Mouse (Mus musculus): ENCODE data around the gene Ankrd2. TPM values are rescaled to one million over a fixed set of nuclear protein-coding genes. Genes with fewer than 3 reads are reported as not detected.
A peak's percentile ranks its signal among the peaks of the same experiment; 100 is the strongest.

Gene Ankrd2
- polyA plus RNA-seq, 1 experiment from 2014 or later = 0.51 TPM

GRCm38 (mm10) chr19:42090637-42091141 lies 54.9 kb downstream of the Ankrd2 start:
- H3K4me1 ChIP-seq (replicated peaks; ENCODE audit: control insufficient read depth, insufficient read depth, low read length) = peaks cover 27% of the 10 kb centered on the region
- H3K27me3 ChIP-seq (replicated peaks; ENCODE audit: control insufficient read depth, insufficient read depth, low read length) = no peaks in the 10 kb centered on the region
- H3K4me2 ChIP-seq (ENCODE audit: low read length) = peak overlapping the region; percentile 84
- H3K36me3 ChIP-seq (ENCODE audit: control insufficient read depth, insufficient read depth) = peaks cover 2% of the 10 kb centered on the region; the same call in 1 of the 2 replicates
- H3K9ac ChIP-seq (replicated peaks; ENCODE audit: low read depth, low read length) = peak overlapping the region; percentile 81
- no peaks in the 10 kb centered on the region for H3K9me3 ChIP-seq (ENCODE audit: control insufficient read depth, low read length)
- peak; percentile 54 for ATAC-seq
- peak overlapping the region; percentile 87 for H3K27ac ChIP-seq (ENCODE audit: low read length)
- H3K4me3 ChIP-seq (replicated peaks; ENCODE audit: low read length) = peak overlapping the region; percentile 83
- under 1% methylated on average over 51 of the region's 52 CpGs for WGBS

Other genes starting within 250 kb of the Ankrd2 start
- gene Arhgap19, start 234.0 kb upstream of the Ankrd2 start, polyA plus RNA-seq (2015; fragmentation: Nextera tagmentation; extraction: Ambion mirVana) = 8.5 and 10.8 TPM in 2 replicates
- gene Frat1, start 206.0 kb upstream of the Ankrd2 start, polyA plus RNA-seq (2015; fragmentation: Nextera tagmentation; extraction: Ambion mirVana) = 28.9 and 31.9 TPM in 2 replicates
- gene Frat2, start 187.9 kb upstream of the Ankrd2 start, polyA plus RNA-seq (2015; fragmentation: Nextera tagmentation; extraction: Ambion mirVana) = 10.4 and 12.2 TPM in 2 replicates
- gene Rrp12, start 139.8 kb upstream of the Ankrd2 start, polyA plus RNA-seq (2015; fragmentation: Nextera tagmentation; extraction: Ambion mirVana) = 19.5 and 21.0 TPM in 2 replicates
- 480 and 488 TPM in 2 replicates for gene Pgam1, start 124.1 kb upstream of the Ankrd2 start, polyA plus RNA-seq (2015; fragmentation: Nextera tagmentation; extraction: Ambion mirVana)
- 71.0 and 72.3 TPM in 2 replicates for gene Exosc1, start 102.6 kb upstream of the Ankrd2 start, polyA plus RNA-seq (2015; fragmentation: Nextera tagmentation; extraction: Ambion mirVana)
- 90.2 and 99.3 TPM in 2 replicates for gene Zdhhc16, start 102.5 kb upstream of the Ankrd2 start, polyA plus RNA-seq (2015; fragmentation: Nextera tagmentation; extraction: Ambion mirVana)
- gene Mms19, start 54.8 kb upstream of the Ankrd2 start, polyA plus RNA-seq (2015; fragmentation: Nextera tagmentation; extraction: Ambion mirVana) = 35.0 and 39.4 TPM in 2 replicates
- gene Ubtd1, start 54.2 kb upstream of the Ankrd2 start, polyA plus RNA-seq (2015; fragmentation: Nextera tagmentation; extraction: Ambion mirVana) = 8.0 and 8.7 TPM in 2 replicates
- 0.66 and 0.82 TPM in 2 replicates for gene Hoga1, start 9.6 kb downstream of the Ankrd2 start, polyA plus RNA-seq (2015; fragmentation: Nextera tagmentation; extraction: Ambion mirVana)
- gene 4933411K16Rik, start 16.2 kb downstream of the Ankrd2 start, polyA plus RNA-seq (2015; fragmentation: Nextera tagmentation; extraction: Ambion mirVana) = not detected in 2 replicates
- gene Morn4, start 50.4 kb downstream of the Ankrd2 start, polyA plus RNA-seq (2015; fragmentation: Nextera tagmentation; extraction: Ambion mirVana) = 181 and 182 TPM in 2 replicates
- gene Pi4k2a, start 54.5 kb downstream of the Ankrd2 start, polyA plus RNA-seq (2015; fragmentation: Nextera tagmentation; extraction: Ambion mirVana) = 28.8 and 31.9 TPM in 2 replicates
- gene Avpi1, start 93.1 kb downstream of the Ankrd2 start, polyA plus RNA-seq (2015; fragmentation: Nextera tagmentation; extraction: Ambion mirVana) = 7.4 and 7.5 TPM in 2 replicates
- gene Marveld1, start 111.4 kb downstream of the Ankrd2 start, polyA plus RNA-seq (2015; fragmentation: Nextera tagmentation; extraction: Ambion mirVana) = 1.5 and 2.0 TPM in 2 replicates
- 65.4 and 78.7 TPM in 2 replicates for gene Zfyve27, start 128.0 kb downstream of the Ankrd2 start, polyA plus RNA-seq (2015; fragmentation: Nextera tagmentation; extraction: Ambion mirVana)
- 1.2 and 1.5 TPM in 2 replicates for gene Sfrp5, start 166.3 kb downstream of the Ankrd2 start, polyA plus RNA-seq (2015; fragmentation: Nextera tagmentation; extraction: Ambion mirVana)
- 29.5 and 41.0 TPM in 2 replicates for gene Golga7b, start 211.6 kb downstream of the Ankrd2 start, polyA plus RNA-seq (2015; fragmentation: Nextera tagmentation; extraction: Ambion mirVana)